Mouse (Mus musculus): ENCODE results near the gene Tmem178b. TPM values are rescaled to one million over a fixed set of nuclear protein-coding genes. Genes with fewer than 3 reads are reported as not detected.

The Tmem178b gene
- polyA plus RNA-seq, 1 experiment = 0.29 TPM

- H3K36me3 ChIP-seq (ENCODE audit: control insufficient read depth, insufficient read depth, low read length) = no peaks in the 10 kb centered on the region
- WGBS = 87% methylated on average over 3 of the region's 3 CpGs
- no peak for TF ChIP-seq POLR2A (IDR thresholded peaks at IDR 0.05; ENCODE audit: low read depth, low read length)
- no peak for TF ChIP-seq CTCF (IDR thresholded peaks at IDR 0.05; ENCODE audit: extremely low read depth, insufficient read length, insufficient replicate concordance, low read depth, low read length)
- H3K4me1 ChIP-seq (ENCODE audit: control insufficient read depth, insufficient read depth, insufficient read length, low read length) = no peaks in the 10 kb centered on the region
- no peak overlapping the region for H3K4me3 ChIP-seq (ENCODE audit: low read depth, low read length)
- H3K27ac ChIP-seq (ENCODE audit: insufficient read depth, low read depth, low read length) = no peak overlapping the region
- H3K27me3 ChIP-seq (ENCODE audit: control insufficient read depth, insufficient read depth, low read length) = no peaks in the 10 kb centered on the region
Measured at GRCm38 (mm10) chr6:40217651-40218050, 344.6 kb downstream of the Tmem178b start.

DNA sequence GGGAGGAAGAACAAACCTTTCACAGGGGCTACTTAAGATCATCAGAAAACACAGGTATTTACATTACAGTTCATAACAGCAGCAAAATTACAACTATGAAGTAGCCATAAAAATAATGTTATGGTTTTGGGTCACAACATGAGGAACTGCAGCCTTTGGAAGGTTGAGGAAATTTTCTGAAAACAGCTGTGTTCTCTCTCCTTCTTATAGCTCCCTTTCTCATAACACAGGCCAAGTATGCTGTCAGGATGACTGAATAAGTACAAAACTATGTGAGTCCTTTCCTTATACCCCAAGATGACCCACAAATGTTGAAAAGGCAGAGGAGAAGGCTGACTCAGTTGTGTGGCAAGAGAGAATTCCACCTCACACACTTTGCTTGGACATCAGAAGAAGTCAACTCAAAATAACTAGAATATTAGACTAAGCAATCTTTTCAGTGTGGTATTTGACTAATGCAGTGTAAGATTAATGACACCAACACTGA lies 347.6 kb downstream of the Tmem178b start:
- Histone ChIP-seq H3K27ac (ENCODE audit: insufficient read depth, low read depth, low read length) (no peak overlapping the region), H3K4me3 (ENCODE audit: low read depth, low read length) (no peak overlapping the region), H3K4me1 (ENCODE audit: control insufficient read depth, insufficient read depth, insufficient read length, low read length) (no peaks in the 10 kb centered on the region), H3K27me3 (ENCODE audit: control insufficient read depth, insufficient read depth, low read length) (no peaks in the 10 kb centered on the region), H3K36me3 (ENCODE audit: control insufficient read depth, insufficient read depth, low read length) (no peaks in the 10 kb centered on the region)
- TF ChIP-seq CTCF (IDR thresholded peaks at IDR 0.05; ENCODE audit: extremely low read depth, insufficient read length, insufficient replicate concordance, low read depth, low read length) (no peak), POLR2A (IDR thresholded peaks at IDR 0.05; ENCODE audit: low read depth, low read length) (no peak)

DNA sequence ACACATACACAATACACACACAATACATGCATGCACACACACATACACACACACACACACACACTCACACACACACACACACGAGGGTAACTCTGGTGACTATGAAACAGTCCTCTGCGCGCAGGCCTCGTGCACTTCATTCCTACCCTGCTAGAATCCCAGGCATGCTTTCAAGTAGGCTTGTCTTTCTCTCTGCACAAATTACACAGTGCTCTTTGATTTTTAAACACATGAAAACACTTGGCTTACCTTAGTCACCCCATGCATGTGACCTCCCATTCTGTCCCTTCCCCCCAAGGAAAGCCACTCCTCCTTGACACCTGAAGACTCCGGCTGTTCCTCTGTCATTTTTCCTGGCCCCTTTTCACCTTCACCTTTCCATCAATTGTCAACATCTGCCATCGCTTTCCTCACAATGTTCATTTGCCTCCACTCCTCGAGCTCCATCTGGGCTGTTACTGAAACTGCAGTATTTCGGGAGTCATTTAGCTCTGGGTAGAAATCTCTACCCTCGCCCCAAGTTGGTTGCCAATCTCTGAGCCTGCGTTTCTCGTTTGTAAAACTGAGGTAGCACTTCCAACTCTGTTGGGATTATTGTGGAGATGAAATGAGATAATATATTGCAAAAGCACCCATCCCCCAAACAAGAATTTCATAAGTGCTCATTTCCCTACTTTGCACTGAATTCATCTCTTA lies 352.7 kb downstream of the Tmem178b start:
- 77% methylated on average over 11 of the region's 11 CpGs for WGBS
- Histone ChIP-seq H3K27me3 (ENCODE audit: control insufficient read depth, insufficient read depth, low read length) (no peaks in the 10 kb centered on the region), H3K4me1 (ENCODE audit: control insufficient read depth, insufficient read depth, insufficient read length, low read length) (no peaks in the 10 kb centered on the region), H3K36me3 (ENCODE audit: control insufficient read depth, insufficient read depth, low read length) (no peaks in the 10 kb centered on the region), H3K4me3 (ENCODE audit: low read depth, low read length) (no peak overlapping the region), H3K27ac (ENCODE audit: insufficient read depth, low read depth, low read length) (no peak overlapping the region)
- no peak for TF ChIP-seq CTCF (IDR thresholded peaks at IDR 0.05; ENCODE audit: extremely low read depth, insufficient read length, insufficient replicate concordance, low read depth, low read length)
- no peak for TF ChIP-seq POLR2A (IDR thresholded peaks at IDR 0.05; ENCODE audit: low read depth, low read length)

DNA sequence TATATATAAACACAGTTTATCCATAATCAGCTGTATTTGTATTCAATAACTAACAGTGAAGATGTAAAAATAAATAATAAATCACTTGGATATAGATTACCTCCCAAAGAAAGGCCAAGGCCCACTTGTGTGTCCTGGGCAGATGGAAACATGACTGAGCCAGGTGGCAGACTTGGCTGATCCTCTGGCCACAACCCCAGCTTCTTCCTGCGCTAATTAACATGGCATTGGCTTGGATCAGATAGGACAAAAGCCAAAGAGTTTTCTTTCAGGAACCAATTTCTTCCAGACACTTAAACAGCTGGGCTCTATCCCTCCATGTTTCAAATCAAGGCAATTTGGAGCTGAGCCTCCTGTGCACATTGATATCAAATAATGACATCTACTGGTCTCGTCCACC lies 355.9 kb downstream of the Tmem178b start:
- no peak overlapping the region for H3K27ac ChIP-seq (ENCODE audit: insufficient read depth, low read depth, low read length)
- H3K4me3 ChIP-seq (ENCODE audit: low read depth, low read length) = no peak overlapping the region
- H3K4me1 ChIP-seq (ENCODE audit: control insufficient read depth, insufficient read depth, insufficient read length, low read length) = no peaks in the 10 kb centered on the region
- 63% methylated on average over 2 of the region's 2 CpGs for WGBS
- H3K36me3 ChIP-seq (ENCODE audit: control insufficient read depth, insufficient read depth, low read length) = no peaks in the 10 kb centered on the region
- no peaks in the 10 kb centered on the region for H3K27me3 ChIP-seq (ENCODE audit: control insufficient read depth, insufficient read depth, low read length)
- TF ChIP-seq CTCF (IDR thresholded peaks at IDR 0.05; ENCODE audit: extremely low read depth, insufficient read length, insufficient replicate concordance, low read depth, low read length) (no peak), POLR2A (IDR thresholded peaks at IDR 0.05; ENCODE audit: low read depth, low read length) (no peak)

- TF ChIP-seq POLR2A (IDR thresholded peaks at IDR 0.05; ENCODE audit: low read depth, low read length) = no peak
- no peak for TF ChIP-seq CTCF (IDR thresholded peaks at IDR 0.05; ENCODE audit: extremely low read depth, insufficient read length, insufficient replicate concordance, low read depth, low read length)
- Histone ChIP-seq H3K27me3 (ENCODE audit: control insufficient read depth, insufficient read depth, low read length) (no peaks in the 10 kb centered on the region), H3K36me3 (ENCODE audit: control insufficient read depth, insufficient read depth, low read length) (no peaks in the 10 kb centered on the region), H3K27ac (ENCODE audit: insufficient read depth, low read depth, low read length) (no peak overlapping the region), H3K4me1 (ENCODE audit: control insufficient read depth, insufficient read depth, insufficient read length, low read length) (no peaks in the 10 kb centered on the region), H3K4me3 (ENCODE audit: low read depth, low read length) (no peak overlapping the region)
- 88% methylated on average over 9 of the region's 9 CpGs for WGBS
Measured at GRCm38 (mm10) chr6:40229985-40230384, 356.9 kb downstream of the Tmem178b start.

- H3K27ac ChIP-seq (ENCODE audit: insufficient read depth, low read depth, low read length) = no peak overlapping the region
- no peaks in the 10 kb centered on the region for H3K36me3 ChIP-seq (ENCODE audit: control insufficient read depth, insufficient read depth, low read length)
- no peak for TF ChIP-seq CTCF (IDR thresholded peaks at IDR 0.05; ENCODE audit: extremely low read depth, insufficient read length, insufficient replicate concordance, low read depth, low read length)
- TF ChIP-seq POLR2A (IDR thresholded peaks at IDR 0.05; ENCODE audit: low read depth, low read length) = no peak
- no peaks in the 10 kb centered on the region for H3K27me3 ChIP-seq (ENCODE audit: control insufficient read depth, insufficient read depth, low read length)
- H3K4me3 ChIP-seq (ENCODE audit: low read depth, low read length) = no peak overlapping the region
- WGBS = 45% methylated on average over 5 of the region's 5 CpGs
- H3K4me1 ChIP-seq (ENCODE audit: control insufficient read depth, insufficient read depth, insufficient read length, low read length) = peaks cover 10% of the 10 kb centered on the region; the same call in 1 of the 2 replicates
Measured at GRCm38 (mm10) chr6:40234066-40234465, 361.0 kb downstream of the Tmem178b start.

GRCm38 (mm10) chr6:40235793-40236470 lies 362.9 kb downstream of the Tmem178b start:
- no peak for TF ChIP-seq POLR2A (IDR thresholded peaks at IDR 0.05; ENCODE audit: low read depth, low read length)
- peak; percentile 79; the same call in 1 of the 2 replicates for TF ChIP-seq CTCF (IDR thresholded peaks at IDR 0.05; ENCODE audit: extremely low read depth, insufficient read length, insufficient replicate concordance, low read depth, low read length)
- no peak overlapping the region for H3K27ac ChIP-seq (ENCODE audit: insufficient read depth, low read depth, low read length)
- 18% methylated on average over 10 of the region's 10 CpGs for WGBS
- H3K4me3 ChIP-seq (ENCODE audit: low read depth, low read length) = no peak overlapping the region
- H3K36me3 ChIP-seq (ENCODE audit: control insufficient read depth, insufficient read depth, low read length) = no peaks in the 10 kb centered on the region
- H3K4me1 ChIP-seq (ENCODE audit: control insufficient read depth, insufficient read depth, insufficient read length, low read length) = peaks cover 10% of the 10 kb centered on the region; the same call in 1 of the 2 replicates
- no peaks in the 10 kb centered on the region for H3K27me3 ChIP-seq (ENCODE audit: control insufficient read depth, insufficient read depth, low read length)

Data from small intestine, adult 2 months (tissue).